Mouse (Mus musculus): ENCODE measurements around the gene Tdrd5. TPM values are rescaled to one million over a fixed set of nuclear protein-coding genes. Genes with fewer than 3 reads are reported as not detected.

Gene Tdrd5
- polyA plus RNA-seq, 1 experiment from 2014 or later: 1.0 TPM

GRCm38 (mm10) chr1:156217941-156218340, 85.5 kb downstream of the Tdrd5 start:
- peaks cover 2% of the 10 kb centered on the region; the same call in 1 of the 2 replicates for H3K4me1 ChIP-seq (ENCODE audit: control insufficient read depth, insufficient read depth, low read length)
- no peak overlapping the region for H3K27ac ChIP-seq (ENCODE audit: low read length)
- H3K9ac ChIP-seq (ENCODE audit: low read depth, low read length): no peak overlapping the region
- H3K27me3 ChIP-seq (ENCODE audit: control insufficient read depth, insufficient read depth, low read depth, low read length): no peaks in the 10 kb centered on the region
- WGBS: 82% methylated on average over 8 of the region's 8 CpGs
- no peaks in the 10 kb centered on the region for H3K36me3 ChIP-seq (ENCODE audit: control insufficient read depth, insufficient read depth, low read length)
- ATAC-seq: no peak
- H3K4me3 ChIP-seq (ENCODE audit: low read depth, low read length): no peak overlapping the region
- H3K4me2 ChIP-seq (ENCODE audit: low read length): no peak overlapping the region
- no peaks in the 10 kb centered on the region for H3K9me3 ChIP-seq (replicated peaks; ENCODE audit: control insufficient read depth, low read length, poor library complexity, severe bottlenecking)

DNA sequence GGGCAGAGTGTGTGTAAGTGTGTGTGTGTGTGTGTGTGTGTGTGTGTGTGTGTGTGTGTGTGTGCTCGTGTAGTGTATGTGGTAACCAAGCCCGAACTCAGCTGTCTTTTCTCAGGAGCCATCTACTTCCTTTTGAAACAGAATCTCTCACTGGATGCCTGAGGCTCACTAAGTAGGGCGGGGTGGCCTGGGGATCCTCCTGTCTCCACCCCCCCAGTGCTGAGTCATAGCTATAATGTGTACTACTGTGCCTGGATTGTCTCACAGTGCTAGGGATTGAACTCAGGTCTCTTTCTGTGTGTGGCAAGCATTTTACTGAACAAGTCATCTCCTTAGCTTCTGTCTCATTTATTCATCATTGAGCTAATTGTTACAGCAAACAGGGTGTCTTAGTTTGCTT, 86.1 kb downstream of the Tdrd5 start:
- H3K4me2 ChIP-seq (ENCODE audit: low read length): no peak overlapping the region
- no peaks in the 10 kb centered on the region for H3K27me3 ChIP-seq (ENCODE audit: control insufficient read depth, insufficient read depth, low read depth, low read length)
- H3K9me3 ChIP-seq (replicated peaks; ENCODE audit: control insufficient read depth, low read length, poor library complexity, severe bottlenecking): no peaks in the 10 kb centered on the region
- WGBS: 75% methylated on average over 3 of the region's 3 CpGs
- no peak for ATAC-seq
- H3K9ac ChIP-seq (ENCODE audit: low read depth, low read length): no peak overlapping the region
- H3K4me3 ChIP-seq (ENCODE audit: low read depth, low read length): no peak overlapping the region
- H3K4me1 ChIP-seq (ENCODE audit: control insufficient read depth, insufficient read depth, low read length): peaks cover 2% of the 10 kb centered on the region; the same call in 1 of the 2 replicates
- no peaks in the 10 kb centered on the region for H3K36me3 ChIP-seq (ENCODE audit: control insufficient read depth, insufficient read depth, low read length)
- no peak overlapping the region for H3K27ac ChIP-seq (ENCODE audit: low read length)

GRCm38 (mm10) chr1:156216249-156216648, 87.2 kb downstream of the Tdrd5 start:
- Histone ChIP-seq H3K27ac (ENCODE audit: low read length) (no peak overlapping the region), H3K4me1 (ENCODE audit: control insufficient read depth, insufficient read depth, low read length) (no peaks in the 10 kb centered on the region), H3K27me3 (ENCODE audit: control insufficient read depth, insufficient read depth, low read depth, low read length) (no peaks in the 10 kb centered on the region), H3K4me3 (ENCODE audit: low read depth, low read length) (no peak overlapping the region), H3K9me3 (replicated peaks; ENCODE audit: control insufficient read depth, low read length, poor library complexity, severe bottlenecking) (no peaks in the 10 kb centered on the region), H3K4me2 (ENCODE audit: low read length) (no peak overlapping the region), H3K36me3 (ENCODE audit: control insufficient read depth, insufficient read depth, low read length) (no peaks in the 10 kb centered on the region), H3K9ac (ENCODE audit: low read depth, low read length) (no peak overlapping the region)
- 49% methylated on average over 4 of the region's 4 CpGs for WGBS
- ATAC-seq: no peak

GRCm38 (mm10) chr1:156214651-156215050, 88.8 kb downstream of the Tdrd5 start:
- no peak overlapping the region for H3K4me3 ChIP-seq (ENCODE audit: low read depth, low read length)
- no peak overlapping the region for H3K27ac ChIP-seq (ENCODE audit: low read length)
- no peak for ATAC-seq
- H3K36me3 ChIP-seq (ENCODE audit: control insufficient read depth, insufficient read depth, low read length): no peaks in the 10 kb centered on the region
- H3K4me2 ChIP-seq (ENCODE audit: low read length): no peak overlapping the region
- 78% methylated on average over 8 of the region's 8 CpGs for WGBS
- H3K9me3 ChIP-seq (replicated peaks; ENCODE audit: control insufficient read depth, low read length, poor library complexity, severe bottlenecking): no peaks in the 10 kb centered on the region
- no peaks in the 10 kb centered on the region for H3K4me1 ChIP-seq (ENCODE audit: control insufficient read depth, insufficient read depth, low read length)
- H3K27me3 ChIP-seq (ENCODE audit: control insufficient read depth, insufficient read depth, low read depth, low read length): no peaks in the 10 kb centered on the region
- no peak overlapping the region for H3K9ac ChIP-seq (ENCODE audit: low read depth, low read length)

GRCm38 (mm10) chr1:156212923-156213322, 90.5 kb downstream of the Tdrd5 start:
- no peak overlapping the region for H3K4me3 ChIP-seq (ENCODE audit: low read depth, low read length)
- 89% methylated on average over 5 of the region's 5 CpGs for WGBS
- H3K4me1 ChIP-seq (ENCODE audit: control insufficient read depth, insufficient read depth, low read length): no peaks in the 10 kb centered on the region
- H3K9ac ChIP-seq (ENCODE audit: low read depth, low read length): no peak overlapping the region
- H3K27me3 ChIP-seq (ENCODE audit: control insufficient read depth, insufficient read depth, low read depth, low read length): no peaks in the 10 kb centered on the region
- no peak overlapping the region for H3K27ac ChIP-seq (ENCODE audit: low read length)
- H3K4me2 ChIP-seq (ENCODE audit: low read length): no peak overlapping the region
- no peak for ATAC-seq
- no peaks in the 10 kb centered on the region for H3K9me3 ChIP-seq (replicated peaks; ENCODE audit: control insufficient read depth, low read length, poor library complexity, severe bottlenecking)
- H3K36me3 ChIP-seq (ENCODE audit: control insufficient read depth, insufficient read depth, low read length): no peaks in the 10 kb centered on the region

GRCm38 (mm10) chr1:156211809-156212317, 91.6 kb downstream of the Tdrd5 start:
- Histone ChIP-seq H3K27ac (ENCODE audit: low read length) (no peak overlapping the region), H3K4me2 (ENCODE audit: low read length) (no peak overlapping the region), H3K27me3 (ENCODE audit: control insufficient read depth, insufficient read depth, low read depth, low read length) (no peaks in the 10 kb centered on the region), H3K9me3 (replicated peaks; ENCODE audit: control insufficient read depth, low read length, poor library complexity, severe bottlenecking) (no peaks in the 10 kb centered on the region), H3K36me3 (ENCODE audit: control insufficient read depth, insufficient read depth, low read length) (no peaks in the 10 kb centered on the region), H3K4me3 (ENCODE audit: low read depth, low read length) (no peak overlapping the region), H3K4me1 (ENCODE audit: control insufficient read depth, insufficient read depth, low read length) (no peaks in the 10 kb centered on the region), H3K9ac (ENCODE audit: low read depth, low read length) (no peak overlapping the region)
- no peak for ATAC-seq
- 28% methylated on average over 6 of the region's 6 CpGs for WGBS

Other genes with a start within 250 kb of the Tdrd5 start
- gene Fam163a, start 98.6 kb downstream of the Tdrd5 start, polyA plus RNA-seq (2015; fragmentation: Nextera tagmentation; extraction: Ambion mirVana): 5.7 and 5.9 TPM in 2 replicates
- gene Nphs2, start 7.1 kb upstream of the Tdrd5 start, polyA plus RNA-seq (2015; fragmentation: Nextera tagmentation; extraction: Ambion mirVana): 0.68 and 0.70 TPM in 2 replicates
- gene Gm2000, start 62.4 kb upstream of the Tdrd5 start, polyA plus RNA-seq (2015; fragmentation: Nextera tagmentation; extraction: Ambion mirVana): 447 and 474 TPM in 2 replicates
- gene Axdnd1, start 117.5 kb upstream of the Tdrd5 start, polyA plus RNA-seq (2015; fragmentation: Nextera tagmentation; extraction: Ambion mirVana): 0.10 and 0.24 TPM in 2 replicates
- gene Soat1, start 170.7 kb upstream of the Tdrd5 start, polyA plus RNA-seq (2015; fragmentation: Nextera tagmentation; extraction: Ambion mirVana): 9.9 and 10.1 TPM in 2 replicates
- gene Gm10031, start 220.3 kb upstream of the Tdrd5 start, polyA plus RNA-seq (2015; fragmentation: Nextera tagmentation; extraction: Ambion mirVana): 0.48 and 0.75 TPM in 2 replicates

All from midbrain, embryonic 16.5 days (tissue).